Mouse (Mus musculus): ENCODE results near the gene St3gal5. TPM values are rescaled to one million over a fixed set of nuclear protein-coding genes. Genes with fewer than 3 reads are reported as not detected.

Gene St3gal5
- 73.3 and 106 TPM in 2 replicates for polyA plus RNA-seq (2012; ENCODE audit: low replicate concordance)

GRCm38 (mm10) chr6:72097181-72097995, at the start of gene St3gal5:
Gene St3gal5, plus strand, starts transcription at chr6:72097592.

Other genes starting within 250 kb of the St3gal5 start
- 0.89 and 5.0 TPM in 2 replicates for gene Ptcd3, start 188.8 kb upstream of the St3gal5 start, polyA plus RNA-seq (2012; ENCODE audit: low replicate concordance)
- gene Polr1a, start 188.5 kb upstream of the St3gal5 start, polyA plus RNA-seq (2012; ENCODE audit: low replicate concordance): 9.7 and 40.6 TPM in 2 replicates
- gene Atoh8, start 138.0 kb downstream of the St3gal5 start, polyA plus RNA-seq (2012; ENCODE audit: low replicate concordance): 0.19 and 0.72 TPM in 2 replicates
- not detected in 2 replicates for gene Sftpb, start 207.0 kb downstream of the St3gal5 start, polyA plus RNA-seq (2012; ENCODE audit: low replicate concordance)
- gene Usp39, start 247.6 kb downstream of the St3gal5 start, polyA plus RNA-seq (2012; ENCODE audit: low replicate concordance): 15.1 and 16.2 TPM in 2 replicates
- 17.1 and 52.7 TPM in 2 replicates for gene 0610030E20Rik, start 249.7 kb downstream of the St3gal5 start, polyA plus RNA-seq (2012; ENCODE audit: low replicate concordance)